Mouse (Mus musculus) bone marrow, adult 2 months (tissue): ENCODE measurements around the gene Sergef.

Experiments
- CTCF ChIP-seq: fragments of 200-500 bp; IDR thresholded peaks from 2 replicates; pipeline ENCODE4 v1.5.1; 2011; ENCODE audit warnings: low read length, control low read depth; ENCODE audit not compliant: control insufficient read depth, insufficient read depth
- POLR2A ChIP-seq: fragments of 200-500 bp; IDR thresholded peaks from 2 replicates; pipeline ENCODE4 v1.6.1; 2011; ENCODE audit warnings: low read depth, mild to moderate bottlenecking, control low read depth, low read length, borderline replicate concordance; ENCODE audit not compliant: control insufficient read depth

- TF ChIP-seq POLR2A (no peak), CTCF (0 out of 2 replicates have a peak, but pooled peaks have one; percentile 21)
Measured at GRCm38 (mm10) chr7:46563801-46564200, 75.8 kb downstream of the Sergef start.
